Mouse (Mus musculus) lung, embryonic 16.5 days (tissue): ENCODE measurements around the gene Ppbp. TPM values are rescaled to one million over a fixed set of nuclear protein-coding genes. Genes with fewer than 3 reads are reported as not detected.
A peak's percentile ranks its signal among the peaks of the same experiment; 100 is the strongest.

Experiments used
- ATAC-seq: fragments of 200-750 bp; cut with Nextera tagmentation; 2 replicates; pipeline ENCODE4 v1.8.0; 2017; ENCODE audit warnings: low read depth, mild to moderate bottlenecking, moderate library complexity
- H3K27ac ChIP-seq: fragments of 300-500 bp; sonication (generic); 2 replicates; pipeline ENCODE4 v1.5.1; 2014; ENCODE audit warnings: mild to moderate bottlenecking, control low read depth, low read length
- H3K27me3 ChIP-seq: fragments of 300-500 bp; sonication (generic); 2 replicates; pipeline ENCODE4 v1.6.1; 2014; ENCODE audit warnings: low read depth, low read length, mixed read lengths; ENCODE audit not compliant: control insufficient read depth, insufficient read depth
- H3K36me3 ChIP-seq: fragments of 300-500 bp; sonication (generic); 2 replicates; pipeline ENCODE4 v1.6.1; 2014; ENCODE audit warnings: low read length; ENCODE audit not compliant: control insufficient read depth, insufficient read depth
- H3K4me1 ChIP-seq: fragments of 300-500 bp; sonication (generic); replicated peaks from 2 replicates; pipeline ENCODE4 v1.6.1; 2014; ENCODE audit warnings: low read length, mixed read lengths; ENCODE audit not compliant: control insufficient read depth, insufficient read depth
- H3K4me2 ChIP-seq: fragments of 300-500 bp; sonication (generic); 2 replicates; pipeline ENCODE4 v1.6.1; 2014; ENCODE audit warnings: low read depth, low read length, control low read depth
- H3K4me3 ChIP-seq: fragments of 300-500 bp; sonication (generic); 2 replicates; pipeline ENCODE4 v1.5.1; 2014; ENCODE audit warnings: mild to moderate bottlenecking, low read length, control low read depth
- H3K9ac ChIP-seq: fragments of 300-500 bp; sonication (generic); 2 replicates; pipeline ENCODE4 v1.6.1; 2014; ENCODE audit warnings: low read length, control low read depth
- H3K9me3 ChIP-seq: fragments of 300-500 bp; sonication (generic); 2 replicates; pipeline ENCODE4 v1.6.1; 2016; ENCODE audit warnings: low read length; ENCODE audit not compliant: control insufficient read depth
- WGBS: fragments of 180-500 bp; shearing (Covaris S2); extraction: QIAGEN DNeasy Blood & Tissue Kit; methylation state at CpG from one replicate; pipeline ENCODE4 v1.1.7; 2014; 5-methylcytosine and 5-hydroxymethylcytosine counted together
- polyA plus RNA-seq: library from polyadenylated mRNA; unstranded; fragments of >200 nt; fragmentation: Nextera tagmentation; extraction: Ambion mirVana; gene quantifications from 2 replicates; pipeline ENCODE4 v1.2.1, GENCODE M21; 2015

The Ppbp gene
- polyA plus RNA-seq, 1 experiment from 2014 or later, result 6.5 TPM

DNA sequence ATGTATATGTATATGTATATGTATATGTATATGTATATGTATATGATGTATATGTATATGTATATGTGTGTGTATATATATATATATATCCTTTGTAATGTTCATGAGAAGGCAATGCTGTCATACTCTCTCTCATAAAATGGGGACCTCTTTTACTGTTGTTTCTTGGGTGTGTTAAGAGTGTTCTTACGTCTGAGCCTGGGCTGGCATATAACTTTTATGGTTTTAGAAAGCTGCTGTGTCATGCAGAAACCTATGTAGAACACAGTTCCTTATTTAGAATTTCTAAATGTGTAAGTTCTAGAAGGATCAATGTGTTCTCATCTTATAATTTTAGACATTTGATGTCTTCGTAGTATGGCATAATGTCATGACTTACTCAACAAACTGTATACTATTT, 7.5 kb upstream of the Ppbp start:
- Histone ChIP-seq H3K9ac (no peak overlapping the region), H3K27me3 (peaks cover 6% of the 10 kb centered on the region; the same call in 1 of the 2 replicates), H3K4me1 (peaks cover 16% of the 10 kb centered on the region), H3K27ac (no peak overlapping the region), H3K4me2 (no peak overlapping the region), H3K9me3 (no peaks in the 10 kb centered on the region), H3K4me3 (no peak overlapping the region), H3K36me3 (no peaks in the 10 kb centered on the region)
- ATAC-seq, result no peak
- WGBS, result 92% methylated on average over 2 of the region's 2 CpGs

DNA sequence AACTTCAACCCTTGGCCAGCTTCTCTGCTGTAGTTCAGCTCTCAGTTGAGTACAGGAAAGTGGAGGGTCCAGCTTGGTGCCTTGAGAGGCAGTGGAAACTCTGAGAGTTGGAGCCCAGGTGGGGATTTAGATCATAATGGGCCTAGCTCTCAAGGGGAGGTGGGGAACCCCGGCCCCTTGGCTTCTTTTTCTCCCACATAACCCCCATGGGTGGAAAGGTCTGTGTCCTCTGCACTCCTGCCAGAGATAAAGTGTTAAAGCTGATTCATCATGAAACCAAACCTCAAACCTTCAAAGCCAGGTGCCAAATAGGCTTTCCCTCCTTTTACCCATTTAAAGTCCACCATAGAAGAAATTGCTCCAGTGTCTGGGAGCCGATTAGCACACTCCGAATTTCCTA, 6.5 kb upstream of the Ppbp start:
- Histone ChIP-seq H3K9me3 (no peaks in the 10 kb centered on the region), H3K4me2 (no peak overlapping the region), H3K4me3 (no peak overlapping the region), H3K27me3 (peaks cover 6% of the 10 kb centered on the region; the same call in 1 of the 2 replicates), H3K4me1 (peaks cover 16% of the 10 kb centered on the region), H3K27ac (no peak overlapping the region), H3K9ac (no peak overlapping the region), H3K36me3 (no peaks in the 10 kb centered on the region)
- WGBS, result 84% methylated on average over 3 of the region's 3 CpGs
- ATAC-seq, result no peak

DNA sequence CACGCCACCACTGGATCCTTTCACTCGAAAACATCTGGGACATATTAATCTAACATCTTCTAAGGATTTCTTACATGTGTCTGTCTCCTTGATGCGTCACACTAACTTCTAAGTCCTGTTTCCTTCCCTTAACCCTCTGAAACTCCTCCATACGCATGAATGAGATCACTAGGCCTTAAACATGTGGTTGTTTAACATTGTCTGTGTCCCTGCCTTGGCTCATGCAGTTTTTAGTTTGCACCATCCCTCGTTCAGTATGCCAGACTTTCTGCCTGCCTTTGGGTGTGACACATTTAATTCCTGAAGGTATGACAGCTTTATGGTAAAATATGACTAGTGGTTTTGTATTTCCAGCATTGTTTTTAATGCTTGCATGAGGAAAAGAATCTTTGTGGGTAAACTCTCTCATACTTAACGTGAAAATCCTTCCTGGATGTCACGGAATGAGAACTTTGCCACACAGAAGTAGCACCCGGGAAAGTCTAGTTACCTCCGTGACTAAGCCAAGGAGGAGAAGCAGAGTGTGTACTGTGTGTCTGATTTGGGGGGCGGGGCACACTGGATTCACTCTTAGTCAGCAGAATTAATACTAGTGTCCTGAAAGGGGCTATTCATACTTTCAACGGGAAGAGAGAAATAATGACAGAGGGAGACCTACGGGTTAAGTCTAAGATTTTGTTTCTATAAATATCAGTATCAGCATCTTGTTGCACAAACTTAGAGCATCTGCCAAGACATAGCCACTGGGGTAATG, 4.2 kb upstream of the Ppbp start:
- no peak overlapping the region for H3K4me3 ChIP-seq
- no peaks in the 10 kb centered on the region for H3K36me3 ChIP-seq
- H3K27ac ChIP-seq, result no peak overlapping the region
- ATAC-seq, result peak; percentile 54; the same call in 1 of the 2 replicates
- peaks cover 6% of the 10 kb centered on the region for H3K4me1 ChIP-seq
- H3K4me2 ChIP-seq, result no peak overlapping the region
- H3K27me3 ChIP-seq, result peaks cover 6% of the 10 kb centered on the region; the same call in 1 of the 2 replicates
- WGBS, result 61% methylated on average over 12 of the region's 12 CpGs
- H3K9me3 ChIP-seq, result no peaks in the 10 kb centered on the region
- H3K9ac ChIP-seq, result no peak overlapping the region

DNA sequence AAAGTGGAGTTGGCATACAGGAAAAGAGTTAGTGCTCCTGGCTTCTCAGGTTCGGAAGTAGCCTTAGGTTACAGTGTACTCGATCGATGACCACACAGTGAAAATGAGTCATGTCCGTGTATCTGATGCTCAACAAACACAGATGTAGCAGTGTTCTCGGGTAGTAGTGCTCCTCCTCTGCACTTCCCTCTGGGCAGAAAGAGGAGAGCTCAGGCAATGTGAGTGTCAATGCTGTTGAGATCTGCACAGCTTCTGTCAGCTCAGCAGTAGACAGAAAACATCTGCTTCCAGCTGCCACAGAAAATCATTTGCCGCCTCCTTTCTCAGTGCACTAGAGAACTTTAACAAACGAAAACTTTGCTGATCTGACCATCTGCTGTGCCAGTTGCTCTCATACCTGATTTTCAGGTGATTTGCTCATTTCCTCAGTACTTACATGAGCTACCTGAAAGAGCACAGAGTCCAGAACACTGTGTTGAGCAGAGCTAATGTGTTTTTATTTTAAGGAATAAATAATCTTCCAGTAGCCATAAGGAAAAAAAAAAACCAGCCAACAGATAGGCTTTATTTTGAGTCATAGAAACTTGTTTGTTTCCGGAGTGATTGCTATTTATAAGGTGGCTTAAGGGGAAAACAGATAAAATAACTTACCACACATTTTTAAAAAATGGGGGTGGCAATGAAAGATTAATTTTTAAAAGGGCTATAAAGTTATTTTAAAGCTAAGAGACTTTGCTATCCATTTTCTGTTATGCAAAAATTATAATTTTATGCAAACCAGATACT, 2.3 kb upstream of the Ppbp start:
- no peak overlapping the region for H3K27ac ChIP-seq
- 34% methylated on average over 8 of the region's 8 CpGs for WGBS
- H3K27me3 ChIP-seq, result no peaks in the 10 kb centered on the region
- no peak overlapping the region for H3K4me2 ChIP-seq
- ATAC-seq, result peak; percentile 74
- H3K36me3 ChIP-seq, result no peaks in the 10 kb centered on the region
- H3K4me1 ChIP-seq, result peaks cover 2% of the 10 kb centered on the region; the same call in 1 of the 2 replicates
- no peaks in the 10 kb centered on the region for H3K9me3 ChIP-seq
- no peak overlapping the region for H3K9ac ChIP-seq
- H3K4me3 ChIP-seq, result no peak overlapping the region

DNA sequence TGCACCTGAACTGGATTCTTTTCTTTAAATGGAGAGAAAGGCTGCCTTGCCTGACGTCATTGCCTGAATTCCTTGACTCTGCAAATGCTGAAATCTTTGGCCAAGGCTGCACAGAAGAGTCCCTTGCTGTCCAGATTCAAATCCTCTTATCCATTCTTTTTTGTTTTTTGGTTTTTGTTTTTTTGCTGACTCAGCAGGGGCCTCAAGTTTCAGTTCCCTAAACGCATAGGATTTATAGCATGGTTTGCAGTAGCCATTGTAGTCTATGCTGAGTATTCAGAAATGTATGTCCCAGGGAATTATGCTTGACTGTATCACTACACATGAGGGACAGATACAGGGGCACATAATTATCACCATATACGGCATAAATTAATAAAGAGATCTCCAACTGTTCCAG, 3.1 kb downstream of the Ppbp start:
- 70% methylated on average over 3 of the region's 3 CpGs for WGBS
- Histone ChIP-seq H3K36me3 (no peaks in the 10 kb centered on the region), H3K9me3 (no peaks in the 10 kb centered on the region), H3K4me3 (no peak overlapping the region), H3K27me3 (no peaks in the 10 kb centered on the region), H3K27ac (no peak overlapping the region), H3K9ac (no peak overlapping the region), H3K4me2 (no peak overlapping the region), H3K4me1 (peaks cover 10% of the 10 kb centered on the region)
- no peak for ATAC-seq

DNA sequence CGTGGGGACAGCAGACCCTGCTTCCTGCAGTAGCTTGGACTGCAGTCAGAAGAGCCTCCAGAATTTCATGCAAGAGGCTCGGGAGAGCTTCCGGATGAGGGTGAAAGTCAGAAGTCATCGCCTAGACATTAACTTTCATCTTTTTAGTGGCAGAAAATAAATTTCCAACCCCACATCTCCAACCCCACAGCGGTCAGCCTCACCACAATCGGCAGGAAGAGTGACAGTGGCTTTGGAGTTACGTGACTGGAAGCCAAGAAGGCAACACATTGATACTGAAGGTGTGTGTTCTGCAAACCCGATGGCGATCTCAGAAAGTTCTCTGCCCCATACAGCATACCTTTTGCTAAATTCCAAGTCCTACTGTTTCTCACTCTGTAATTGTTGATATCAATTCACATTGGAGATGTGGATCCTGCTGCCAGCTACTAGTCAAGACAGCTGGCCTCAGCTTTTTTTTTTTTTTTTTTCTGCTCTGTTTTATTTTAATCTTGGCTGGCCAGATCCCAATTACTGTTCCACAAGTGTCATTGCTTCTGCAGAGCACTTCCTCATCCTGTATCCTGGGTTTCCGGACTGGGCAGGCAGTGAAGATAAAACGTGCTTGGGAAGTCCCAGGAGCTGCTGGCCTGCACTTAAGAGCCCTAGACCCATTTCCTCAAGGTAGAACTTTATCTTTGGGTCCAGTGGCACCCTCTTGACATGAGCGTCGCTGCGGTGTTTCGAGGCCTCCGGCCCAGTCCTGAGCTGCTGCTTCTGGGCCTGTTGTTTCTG, 3.7 kb downstream of the Ppbp start, which contains the start of gene Pf4:
Pf4 (plus strand) TSS at position 556 of the 774 bp plus-strand sequence.
- Histone ChIP-seq H3K9me3 (no peaks in the 10 kb centered on the region), H3K27ac (no peak within 1 kb of the TSS)
- ATAC-seq, result peak; percentile 83

DNA sequence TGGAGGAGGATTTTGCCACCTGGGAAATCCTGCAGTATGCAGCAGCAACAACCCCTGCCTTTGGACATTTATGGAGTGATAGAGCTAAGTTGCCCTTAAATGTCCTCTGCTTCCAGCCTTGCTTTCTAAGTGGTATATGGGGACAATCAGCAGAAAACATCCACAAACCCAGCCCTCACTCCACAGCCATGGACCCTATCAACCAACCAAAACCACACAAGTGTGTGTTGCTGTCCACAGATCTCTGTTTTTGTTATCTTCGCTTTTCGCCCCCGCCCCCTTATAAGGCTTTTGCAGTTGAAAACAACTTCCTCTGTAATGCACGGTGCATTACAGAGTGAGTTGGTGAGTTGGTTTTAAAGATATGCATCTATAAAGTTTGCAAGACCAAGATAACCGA, 7.2 kb downstream of the Ppbp start:
- Histone ChIP-seq H3K9ac (no peak overlapping the region), H3K9me3 (no peaks in the 10 kb centered on the region), H3K36me3 (no peaks in the 10 kb centered on the region), H3K4me2 (no peak overlapping the region), H3K27me3 (no peaks in the 10 kb centered on the region), H3K4me1 (peaks cover 10% of the 10 kb centered on the region), H3K4me3 (no peak overlapping the region), H3K27ac (no peak overlapping the region)
- 80% methylated on average over 5 of the region's 5 CpGs for WGBS
- no peak for ATAC-seq

More for the DNA sequence above, 3.7 kb downstream of the Ppbp start, which contains the start of gene Pf4:
- no peak within 1 kb of the TSS for H3K9ac ChIP-seq
- no peak within 1 kb of the TSS for H3K4me2 ChIP-seq
- H3K4me3 ChIP-seq, result no peak within 1 kb of the TSS
- H3K4me1 ChIP-seq, result peaks cover 10% of the 10 kb centered on the region
- no peaks in the 10 kb centered on the region for H3K27me3 ChIP-seq
- H3K36me3 ChIP-seq, result no peaks in the 10 kb centered on the region
- WGBS, result 48% methylated on average over 16 of the region's 16 CpGs

DNA sequence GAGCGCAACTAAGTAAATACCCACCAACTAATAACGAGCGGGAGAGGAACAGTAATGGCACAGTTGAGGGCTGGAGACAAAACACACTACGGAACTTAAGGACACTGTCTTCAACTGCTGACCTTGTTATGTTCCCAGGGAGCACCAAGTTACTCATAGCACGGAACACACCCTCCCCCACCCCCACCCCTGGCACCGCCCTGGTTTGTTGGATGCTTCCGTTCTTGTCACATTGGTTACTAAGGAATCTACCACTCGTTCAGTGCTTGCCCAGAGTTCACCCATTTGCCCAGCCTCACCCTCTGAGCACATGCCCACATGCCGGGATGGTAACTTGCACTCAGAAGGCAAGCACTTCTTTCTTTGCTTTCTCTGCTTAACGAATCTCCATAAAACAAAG, 9.3 kb downstream of the Ppbp start:
- Histone ChIP-seq H3K4me2 (no peak overlapping the region), H3K9ac (no peak overlapping the region), H3K9me3 (no peaks in the 10 kb centered on the region), H3K4me1 (peaks cover 3% of the 10 kb centered on the region), H3K27me3 (no peaks in the 10 kb centered on the region), H3K27ac (no peak overlapping the region), H3K4me3 (no peak overlapping the region), H3K36me3 (no peaks in the 10 kb centered on the region)
- WGBS, result 75% methylated on average over 10 of the region's 10 CpGs
- ATAC-seq, result no peak

DNA sequence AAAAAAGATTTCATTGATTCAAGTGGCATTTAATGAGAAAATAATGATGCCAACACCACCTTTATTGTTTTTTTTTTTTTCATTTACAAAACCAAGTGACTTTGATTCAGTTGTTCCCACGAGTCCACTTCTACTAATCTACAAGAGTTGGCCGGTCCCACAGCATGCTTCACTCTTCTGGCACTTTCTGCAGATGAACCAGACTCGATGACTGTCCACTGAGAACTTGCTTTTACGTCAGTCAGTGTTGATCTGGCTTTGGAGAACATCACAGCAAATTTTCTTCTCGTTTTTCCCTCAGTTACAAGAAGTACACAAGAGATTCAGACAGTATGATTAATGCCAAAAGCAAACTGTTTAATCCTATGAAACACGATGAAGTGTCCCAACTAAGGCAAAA, 10.5 kb downstream of the Ppbp start:
- no peak overlapping the region for H3K9ac ChIP-seq
- H3K9me3 ChIP-seq, result no peaks in the 10 kb centered on the region
- no peak for ATAC-seq
- no peak overlapping the region for H3K4me3 ChIP-seq
- no peak overlapping the region for H3K27ac ChIP-seq
- 60% methylated on average over 6 of the region's 6 CpGs for WGBS
- no peaks in the 10 kb centered on the region for H3K27me3 ChIP-seq
- H3K4me1 ChIP-seq, result no peaks in the 10 kb centered on the region
- H3K4me2 ChIP-seq, result no peak overlapping the region
- no peaks in the 10 kb centered on the region for H3K36me3 ChIP-seq
